Mouse (Mus musculus): Measurements from ENCODE around the gene Ice2. TPM values are rescaled to one million over a fixed set of nuclear protein-coding genes. Genes with fewer than 3 reads are reported as not detected.

Gene Ice2
- total RNA-seq, 2 experiments from 2014 or later, result 8.6 to 8.8 TPM

GRCm38 (mm10) chr9:69394234-69394633, 3.5 kb upstream of the Ice2 start:
- intact Hi-C loops (cut with DNase I), result no loop called here
- no peak for DNase-seq

- intact Hi-C loops (cut with DNase I), result no loop called here
- DNase-seq, result no peak
Observed at GRCm38 (mm10) chr9:69397432-69397759, 310 bp upstream of the Ice2 start.

GRCm38 (mm10) chr9:69398453-69398850, 746 bp downstream of the Ice2 start:
- intact Hi-C loops (cut with DNase I), result no loop called here
- DNase-seq, result no peak

GRCm38 (mm10) chr9:69404671-69405070, 7.0 kb downstream of the Ice2 start:
- DNase-seq, result no peak
- intact Hi-C loops (cut with DNase I), result no loop called here

- DNase-seq, result peak in 1 of 2 experiments; percentile 21
- intact Hi-C loops (cut with DNase I), result loop anchor here (2.0 kb wide), 1 partner anchor 61 kb away; no protein-coding TSS in a partner anchor
Observed at GRCm38 (mm10) chr9:69419476-69419875, 21.8 kb downstream of the Ice2 start.

GRCm38 (mm10) chr9:69430531-69430930, 32.8 kb downstream of the Ice2 start:
- intact Hi-C loops (cut with DNase I), result no loop called here
- no peak for DNase-seq

GRCm38 (mm10) chr9:69431863-69432555, 34.3 kb downstream of the Ice2 start:
- intact Hi-C loops (cut with DNase I), result no loop called here

GRCm38 (mm10) chr9:69435194-69435593, 37.5 kb downstream of the Ice2 start:
- intact Hi-C loops (cut with DNase I), result no loop called here
- no peak for DNase-seq

More at GRCm38 (mm10) chr9:69431863-69432555, 34.3 kb downstream of the Ice2 start:
- no peak for DNase-seq

- DNase-seq, result no peak
- intact Hi-C loops (cut with DNase I), result no loop called here
Observed at GRCm38 (mm10) chr9:69435662-69436061, 38.0 kb downstream of the Ice2 start.

- intact Hi-C loops (cut with DNase I), result loop anchor here (5.0 kb wide), 1 partner anchor 37 kb away; no protein-coding TSS in a partner anchor
- peak; percentile 17 to 19 for DNase-seq
Observed at GRCm38 (mm10) chr9:69439805-69440357, 42.2 kb downstream of the Ice2 start.

- DNase-seq, result no peak
- intact Hi-C loops (cut with DNase I), result loop anchor here (5.0 kb wide), 1 partner anchor 35 kb away; no protein-coding TSS in a partner anchor
Observed at GRCm38 (mm10) chr9:69442471-69443038, 44.8 kb downstream of the Ice2 start.

- peak; percentile 48 to 62 for DNase-seq
- intact Hi-C loops (cut with DNase I), result loop anchor here (5.0 kb wide), 1 partner anchor 34 kb away; no protein-coding TSS in a partner anchor
Observed at GRCm38 (mm10) chr9:69443203-69443602, 45.5 kb downstream of the Ice2 start.

- DNase-seq, result no peak
- intact Hi-C loops (cut with DNase I), result no loop called here
Observed at GRCm38 (mm10) chr9:69448801-69449200, 51.1 kb downstream of the Ice2 start.

- intact Hi-C loops (cut with DNase I), result no loop called here
- no peak for DNase-seq
Observed at GRCm38 (mm10) chr9:69450636-69451035, 52.9 kb downstream of the Ice2 start.

- intact Hi-C loops (cut with DNase I), result loop anchor here (2.0 kb wide), 1 partner anchor 31 kb away; no protein-coding TSS in a partner anchor
- no peak for DNase-seq
Observed at GRCm38 (mm10) chr9:69451886-69452810, 54.4 kb downstream of the Ice2 start.

GRCm38 (mm10) chr9:69453066-69453900, 55.6 kb downstream of the Ice2 start, which contains the start of gene Anxa2:
Anxa2 (plus strand) TSS chr9:69453620.
- DNase-seq, result peak; percentile 94
- intact Hi-C loops (cut with DNase I), result loop anchor here (2.0 kb wide), 1 partner anchor 32 kb away; no protein-coding TSS in a partner anchor

- intact Hi-C loops (cut with DNase I), result loop anchor here (2.0 kb wide), 1 partner anchor 33 kb away; no protein-coding TSS in a partner anchor
- peak; percentile 46 to 54 for DNase-seq
Observed at GRCm38 (mm10) chr9:69453901-69454666, 56.4 kb downstream of the Ice2 start.

- intact Hi-C loops (cut with DNase I), result no loop called here
- no peak for DNase-seq
Observed at GRCm38 (mm10) chr9:69454691-69455090, 57.0 kb downstream of the Ice2 start.

- no peak for DNase-seq
- intact Hi-C loops (cut with DNase I), result no loop called here
Observed at GRCm38 (mm10) chr9:69455391-69455790, 57.7 kb downstream of the Ice2 start.
